Mouse (Mus musculus) liver, postnatal 0 days (tissue): ENCODE measurements at regions not wholly inside any gene's neighbourhood (a gene's known extent, or its start where the extent isn't known, plus 50 kb on each side); places are given as distances from the start of the nearest gene placed in this dataset.

ENCODE experiments used
- ATAC-seq: fragments of 200-750 bp; cut with Nextera tagmentation; 2 replicates; pipeline ENCODE4 v1.8.0; 2017; ENCODE audit warnings: mild to moderate bottlenecking, moderate library complexity
- DNase-seq: peaks from one replicate; pipeline ENCODE4 v3.0.0-alpha.2; 2016
- H3K27ac ChIP-seq: fragments of 300-500 bp; sonication (generic); 2 replicates; pipeline ENCODE4 v1.5.1; 2014; ENCODE audit warnings: antibody characterized with exemption, moderate library complexity, mild to moderate bottlenecking, low read depth
- H3K27me3 ChIP-seq: fragments of 300-500 bp; sonication (generic); 2 replicates; pipeline ENCODE4 v1.6.1; 2014; ENCODE audit warnings: low read length, control low read depth, mixed read lengths; ENCODE audit not compliant: insufficient read depth
- H3K36me3 ChIP-seq: fragments of 300-500 bp; sonication (generic); replicated peaks from 2 replicates; pipeline ENCODE4 v1.6.1; 2014; ENCODE audit warnings: mild to moderate bottlenecking, control low read depth, low read length, moderate library complexity, mixed read lengths; ENCODE audit not compliant: insufficient read depth
- H3K4me1 ChIP-seq: fragments of 300-500 bp; sonication (generic); 2 replicates; pipeline ENCODE4 v1.6.1; 2014; ENCODE audit warnings: antibody characterized with exemption, mild to moderate bottlenecking, control low read depth; ENCODE audit not compliant: insufficient read depth
- H3K4me2 ChIP-seq: fragments of 300-500 bp; sonication (generic); 2 replicates; pipeline ENCODE4 v1.6.1; 2014; ENCODE audit warnings: low read depth, mild to moderate bottlenecking, low read length, moderate library complexity, mixed read lengths
- H3K4me3 ChIP-seq: fragments of 300-500 bp; sonication (generic); 2 replicates; pipeline ENCODE4 v1.5.1; 2014; ENCODE audit warnings: low read depth, low read length
- H3K9ac ChIP-seq: fragments of 300-500 bp; sonication (generic); replicated peaks from 2 replicates; pipeline ENCODE4 v1.6.1; 2014; ENCODE audit warnings: mild to moderate bottlenecking, moderate library complexity
- H3K9me3 ChIP-seq: fragments of 300-500 bp; sonication (generic); 2 replicates; pipeline ENCODE4 v1.6.1; 2016; ENCODE audit warnings: mild to moderate bottlenecking, control low read depth, low read length, mixed read lengths
- CTCF ChIP-seq: sonication (generic); IDR thresholded peaks from 2 replicates; pipeline ENCODE4 v1.5.1; 2016; ENCODE audit warnings: antibody characterized with exemption, low read depth
- EP300 ChIP-seq: IDR thresholded peaks from 2 replicates; pipeline ENCODE4 v1.6.1; 2016; ENCODE audit warnings: antibody characterized with exemption, low read depth, mild to moderate bottlenecking
- WGBS: fragments of 180-500 bp; shearing (Covaris S2); extraction: QIAGEN DNeasy Blood & Tissue Kit; methylation state at CpG from one replicate; pipeline ENCODE4 v1.1.7; 2014; ENCODE audit not compliant: insufficient replicate concordance; 5-methylcytosine and 5-hydroxymethylcytosine counted together

GRCm38 (mm10) chr8:9131249-9131648 lies 440.9 kb upstream of the Arglu1 start:
- no peak overlapping the region for H3K4me3 ChIP-seq
- H3K27ac ChIP-seq: no peak overlapping the region
- no peak for TF ChIP-seq EP300
- no peak for TF ChIP-seq CTCF
- ATAC-seq: no peak
- H3K4me1 ChIP-seq: no peaks in the 10 kb centered on the region
- DNase-seq: no peak
- no peak overlapping the region for H3K9ac ChIP-seq
- WGBS: 75% methylated on average over 4 of the region's 4 CpGs
- H3K36me3 ChIP-seq: no peaks in the 10 kb centered on the region
- no peak overlapping the region for H3K4me2 ChIP-seq
- H3K9me3 ChIP-seq: no peaks in the 10 kb centered on the region
- H3K27me3 ChIP-seq: no peaks in the 10 kb centered on the region

- H3K27me3 ChIP-seq: no peaks in the 10 kb centered on the region
- no peaks in the 10 kb centered on the region for H3K36me3 ChIP-seq
- no peak overlapping the region for H3K4me3 ChIP-seq
- no peak for ATAC-seq
- H3K27ac ChIP-seq: no peak overlapping the region
- H3K9me3 ChIP-seq: no peaks in the 10 kb centered on the region
- no peak overlapping the region for H3K9ac ChIP-seq
- TF ChIP-seq EP300: no peak
- TF ChIP-seq CTCF: no peak
- H3K4me1 ChIP-seq: no peaks in the 10 kb centered on the region
- no peak overlapping the region for H3K4me2 ChIP-seq
- 70% methylated on average over 4 of the region's 4 CpGs for WGBS
- no peak for DNase-seq
Measured at GRCm38 (mm10) chr8:9124503-9124902, 434.2 kb upstream of the Arglu1 start.

- no peaks in the 10 kb centered on the region for H3K9me3 ChIP-seq
- no peak for DNase-seq
- no peaks in the 10 kb centered on the region for H3K36me3 ChIP-seq
- WGBS: 80% methylated on average over 27 of the region's 27 CpGs
- H3K9ac ChIP-seq: no peak overlapping the region
- H3K27me3 ChIP-seq: no peaks in the 10 kb centered on the region
- no peak for ATAC-seq
- H3K27ac ChIP-seq: no peak overlapping the region
- H3K4me1 ChIP-seq: no peaks in the 10 kb centered on the region
- no peak overlapping the region for H3K4me2 ChIP-seq
- no peak for TF ChIP-seq EP300
- TF ChIP-seq CTCF: no peak
- H3K4me3 ChIP-seq: no peak overlapping the region
Measured at GRCm38 (mm10) chr8:9117809-9118737, 427.8 kb upstream of the Arglu1 start.

GRCm38 (mm10) chr8:9095980-9096379 lies 405.7 kb upstream of the Arglu1 start:
- Histone ChIP-seq H3K4me1 (0 out of 2 replicates have a peak, but pooled peaks cover 2% of the 10 kb centered on the region), H3K4me3 (no peak overlapping the region), H3K4me2 (no peak overlapping the region), H3K27ac (no peak overlapping the region), H3K27me3 (no peaks in the 10 kb centered on the region), H3K36me3 (no peaks in the 10 kb centered on the region), H3K9me3 (no peaks in the 10 kb centered on the region), H3K9ac (no peak overlapping the region)
- DNase-seq (no peak), ATAC-seq (no peak)
- 31% methylated on average over 5 of the region's 5 CpGs for WGBS
- TF ChIP-seq EP300: no peak
- no peak for TF ChIP-seq CTCF

- Histone ChIP-seq H3K4me3 (no peak overlapping the region), H3K9ac (no peak overlapping the region), H3K9me3 (no peaks in the 10 kb centered on the region), H3K4me1 (0 out of 2 replicates have a peak, but pooled peaks cover 2% of the 10 kb centered on the region), H3K27me3 (no peaks in the 10 kb centered on the region), H3K27ac (no peak overlapping the region), H3K36me3 (no peaks in the 10 kb centered on the region), H3K4me2 (no peak overlapping the region)
- WGBS: 62% methylated on average over 9 of the region's 9 CpGs
- DNase-seq: no peak
- TF ChIP-seq EP300 (no peak), CTCF (no peak)
- ATAC-seq: no peak
Measured at GRCm38 (mm10) chr8:9094002-9094401, 403.7 kb upstream of the Arglu1 start.

GRCm38 (mm10) chr8:9093356-9093755 lies 403.0 kb upstream of the Arglu1 start:
- no peaks in the 10 kb centered on the region for H3K27me3 ChIP-seq
- no peak overlapping the region for H3K4me2 ChIP-seq
- 0 out of 2 replicates have a peak, but pooled peaks cover 2% of the 10 kb centered on the region for H3K4me1 ChIP-seq
- H3K4me3 ChIP-seq: no peak overlapping the region
- H3K36me3 ChIP-seq: no peaks in the 10 kb centered on the region
- no peaks in the 10 kb centered on the region for H3K9me3 ChIP-seq
- 30% methylated on average over 4 of the region's 4 CpGs for WGBS
- no peak overlapping the region for H3K27ac ChIP-seq
- ATAC-seq: no peak
- DNase-seq: no peak
- H3K9ac ChIP-seq: no peak overlapping the region
- TF ChIP-seq EP300 (no peak), CTCF (no peak)
